Comparison of ENCODE assay signal across 9 mouse cellular contexts in genomic region chr15:102515791-102516190, GRCm38 (mm10). TPM values are rescaled to one million over a fixed set of nuclear protein-coding genes. Genes with fewer than 3 reads are reported as not detected.
DNase-seq lines count a peak whose midpoint lies in the region; ATAC-seq lines count a peak whose summit lies in the region.
"Had no signal": no experiment of that assay in that cellular context is flagged by ENCODE, and none has a peak within 500 bp of the region (broad histone marks: within the 10 kb centered on the region; RNA-seq: fewer than 3 reads in every experiment).

No protein-coding gene starts in this region.

- H3K4me1 ChIP-seq in heart, embryonic 13.5 days: peaks cover 53% of the 10 kb centered on the region
- peaks cover 8% of the 10 kb centered on the region for H3K4me1 ChIP-seq in embryonic facial prominence, embryonic 11.5 days (ENCODE audit: control insufficient read depth, insufficient read depth, low read length)
- peaks cover 51% of the 10 kb centered on the region for H3K4me1 ChIP-seq in hindbrain, embryonic 16.5 days (ENCODE audit: control insufficient read depth, insufficient read depth, low read depth, low read length)
- peaks cover 55% of the 10 kb centered on the region for H3K4me1 ChIP-seq in midbrain, embryonic 16.5 days (ENCODE audit: control insufficient read depth, insufficient read depth, low read length)

- intact Hi-C loops in left cerebral cortex, postnatal 4 days (cut with DNase I): no loop called here

- peak overlapping the region; percentile 79 for H3K4me3 ChIP-seq in heart, embryonic 13.5 days
- H3K4me3 ChIP-seq in embryonic facial prominence, embryonic 11.5 days (ENCODE audit: low read depth, low read length): peak overlapping the region; percentile 55
- H3K4me3 ChIP-seq in hindbrain, embryonic 16.5 days (ENCODE audit: low read length): peak overlapping the region; percentile 75
- H3K4me3 ChIP-seq in midbrain, embryonic 16.5 days (ENCODE audit: low read depth, low read length): peak overlapping the region; percentile 69

- no peak for DNase-seq in heart, adult 9 months (ENCODE audit: low spot score in 2 of 2)
- DNase-seq in embryonic facial prominence, embryonic 11.5 days (ENCODE audit: low spot score): no peak
- DNase-seq in left cerebral cortex, postnatal 4 days: no peak

- H3K36me3 ChIP-seq in heart, embryonic 13.5 days: peaks cover 4% of the 10 kb centered on the region; the same call in 1 of the 2 replicates
- no peaks in the 10 kb centered on the region for H3K36me3 ChIP-seq in embryonic facial prominence, embryonic 11.5 days (replicated peaks; ENCODE audit: control insufficient read depth, insufficient read depth, low read depth, low read length)
- 0 out of 2 replicates have a peak, but pooled peaks cover 2% of the 10 kb centered on the region for H3K36me3 ChIP-seq in hindbrain, embryonic 16.5 days (ENCODE audit: control insufficient read depth, insufficient read depth, low read length)
- no peaks in the 10 kb centered on the region for H3K36me3 ChIP-seq in midbrain, embryonic 16.5 days (ENCODE audit: control insufficient read depth, insufficient read depth, low read length)

- peak overlapping the region; percentile 93 for H3K4me2 ChIP-seq in heart, embryonic 13.5 days
- peak overlapping the region; percentile 81 for H3K4me2 ChIP-seq in embryonic facial prominence, embryonic 11.5 days (ENCODE audit: low read depth, low read length)
- peak overlapping the region; percentile 94 for H3K4me2 ChIP-seq in hindbrain, embryonic 16.5 days (ENCODE audit: low read length)
- H3K4me2 ChIP-seq in midbrain, embryonic 16.5 days (ENCODE audit: low read length): peak overlapping the region; percentile 91

- WGBS in heart, embryonic 13.5 days: 50% methylated on average over 4 of the region's 4 CpGs
- 35% methylated on average over 4 of the region's 4 CpGs for WGBS in embryonic facial prominence, embryonic 11.5 days
- WGBS in hindbrain, embryonic 16.5 days: 49% methylated on average over 4 of the region's 4 CpGs
- 48% methylated on average over 4 of the region's 4 CpGs for WGBS in midbrain, embryonic 16.5 days

- no peaks in the 10 kb centered on the region for H3K9me3 ChIP-seq in heart, embryonic 13.5 days
- H3K9me3 ChIP-seq in embryonic facial prominence, embryonic 11.5 days (replicated peaks; ENCODE audit: control insufficient read depth, low read length): no peaks in the 10 kb centered on the region
- H3K9me3 ChIP-seq in hindbrain, embryonic 16.5 days (ENCODE audit: control insufficient read depth, low read length): no peaks in the 10 kb centered on the region
- no peaks in the 10 kb centered on the region for H3K9me3 ChIP-seq in midbrain, embryonic 16.5 days (replicated peaks; ENCODE audit: control insufficient read depth, low read length, poor library complexity, severe bottlenecking)

- H3K27me3 ChIP-seq in heart, embryonic 13.5 days (replicated peaks): no peaks in the 10 kb centered on the region
- H3K27me3 ChIP-seq in embryonic facial prominence, embryonic 11.5 days (ENCODE audit: control insufficient read depth, insufficient read depth, low read length): no peaks in the 10 kb centered on the region
- no peaks in the 10 kb centered on the region for H3K27me3 ChIP-seq in hindbrain, embryonic 16.5 days (replicated peaks; ENCODE audit: control insufficient read depth, insufficient read depth, low read length)
- H3K27me3 ChIP-seq in midbrain, embryonic 16.5 days (ENCODE audit: control insufficient read depth, insufficient read depth, low read depth, low read length): no peaks in the 10 kb centered on the region

- peak overlapping the region; percentile 80 for H3K9ac ChIP-seq in heart, embryonic 13.5 days
- H3K9ac ChIP-seq in embryonic facial prominence, embryonic 11.5 days (replicated peaks; ENCODE audit: low read length): peak overlapping the region; percentile 74
- H3K9ac ChIP-seq in hindbrain, embryonic 16.5 days (ENCODE audit: low read depth, low read length): peak overlapping the region; percentile 88
- peak overlapping the region; percentile 90 for H3K9ac ChIP-seq in midbrain, embryonic 16.5 days (ENCODE audit: low read depth, low read length)

- no peak for ATAC-seq in heart, embryonic 13.5 days (ENCODE audit: extremely low read depth, insufficient number of reproducible peaks, low FRiP score, low TSS enrichment)
- no peak for ATAC-seq in embryonic facial prominence, embryonic 11.5 days (replicated peaks; ENCODE audit: insufficient number of reproducible peaks, low FRiP score, low TSS enrichment, low read depth)
- no peak for ATAC-seq in hindbrain, embryonic 16.5 days
- no peak for ATAC-seq in midbrain, embryonic 16.5 days
- ATAC-seq in granulocyte monocyte progenitor cell, adult 5-6 weeks (replicated peaks; ENCODE audit: poor library complexity, severe bottlenecking): no peak
- no peak for ATAC-seq in activated CD4-positive, CD25-positive, alpha-beta regulatory T cell, adult 4 months

- peak overlapping the region; percentile 91; the same call in 1 of the 2 replicates for H3K27ac ChIP-seq in heart, embryonic 13.5 days (replicated peaks)
- no peak overlapping the region for H3K27ac ChIP-seq in embryonic facial prominence, embryonic 11.5 days (replicated peaks; ENCODE audit: low read depth, low read length)
- H3K27ac ChIP-seq in hindbrain, embryonic 16.5 days (ENCODE audit: low read depth, low read length): peak overlapping the region; percentile 100
- H3K27ac ChIP-seq in midbrain, embryonic 16.5 days (ENCODE audit: low read length): peak overlapping the region; percentile 96

RNA-seq across cellular contexts. Expression of gene Map3k12, which starts 1.1 kb away (rescaled TPM):
- 10.8 and 11.6 TPM in 2 replicates for polyA plus RNA-seq in heart, embryonic 13.5 days (2015; fragmentation: Nextera tagmentation; extraction: Ambion mirVana)
- polyA plus RNA-seq in embryonic facial prominence, embryonic 11.5 days (2014; fragmentation: Nextera tagmentation; extraction: Ambion mirVana): 13.4 and 15.4 TPM in 2 replicates
- polyA plus RNA-seq in hindbrain, embryonic 16.5 days (2015; fragmentation: Nextera tagmentation; extraction: Ambion mirVana): 55.7 and 62.4 TPM in 2 replicates
- polyA plus RNA-seq in midbrain, embryonic 16.5 days (2015; fragmentation: Nextera tagmentation; extraction: Ambion mirVana): 60.5 and 65.5 TPM in 2 replicates
- 0.38 TPM in 1 of 2 replicates, not detected in the other for total RNA-seq in granulocyte monocyte progenitor cell, adult 5-6 weeks (2014; fragmentation: Nextera tagmentation)
- 0.26 and 0.60 TPM in 2 replicates for total RNA-seq in granulocyte monocyte progenitor cell, adult 5-6 weeks (2017)
- 10 to 100 TPM; 90.1 to 93.0 TPM for total RNA-seq in left cerebral cortex, postnatal 4 days (2021)
- 1 to 10 TPM; 5.5 to 6.2 TPM for polyA plus RNA-seq in activated CD4-positive, CD25-positive, alpha-beta regulatory T cell, adult 4 months (2017; shearing (Covaris generic))

RNA-seq across cellular contexts. Expression of gene Tarbp2, which starts 2.2 kb away (rescaled TPM):
- polyA plus RNA-seq in heart, embryonic 13.5 days (2015; fragmentation: Nextera tagmentation; extraction: Ambion mirVana): 94.6 and 103 TPM in 2 replicates
- 92.0 and 92.7 TPM in 2 replicates for polyA plus RNA-seq in embryonic facial prominence, embryonic 11.5 days (2014; fragmentation: Nextera tagmentation; extraction: Ambion mirVana)
- 104 and 109 TPM in 2 replicates for polyA plus RNA-seq in hindbrain, embryonic 16.5 days (2015; fragmentation: Nextera tagmentation; extraction: Ambion mirVana)
- 94.1 and 105 TPM in 2 replicates for polyA plus RNA-seq in midbrain, embryonic 16.5 days (2015; fragmentation: Nextera tagmentation; extraction: Ambion mirVana)
- 29.4 and 36.3 TPM in 2 replicates for total RNA-seq in granulocyte monocyte progenitor cell, adult 5-6 weeks (2014; fragmentation: Nextera tagmentation)
- 18.7 and 20.0 TPM in 2 replicates for total RNA-seq in granulocyte monocyte progenitor cell, adult 5-6 weeks (2017)
- 10 to 100 TPM; 71.4 to 72.0 TPM for total RNA-seq in left cerebral cortex, postnatal 4 days (2021)
- 10 to 100 TPM; 25.3 to 25.9 TPM for polyA plus RNA-seq in activated CD4-positive, CD25-positive, alpha-beta regulatory T cell, adult 4 months (2017; shearing (Covaris generic))

RNA-seq across cellular contexts. Expression of gene Npff, which starts 9.0 kb away (rescaled TPM):
- 1.0 and 2.3 TPM in 2 replicates for polyA plus RNA-seq in heart, embryonic 13.5 days (2015; fragmentation: Nextera tagmentation; extraction: Ambion mirVana)
- polyA plus RNA-seq in embryonic facial prominence, embryonic 11.5 days (2014; fragmentation: Nextera tagmentation; extraction: Ambion mirVana): 0.52 and 0.66 TPM in 2 replicates
- 4.1 and 5.0 TPM in 2 replicates for polyA plus RNA-seq in hindbrain, embryonic 16.5 days (2015; fragmentation: Nextera tagmentation; extraction: Ambion mirVana)
- polyA plus RNA-seq in midbrain, embryonic 16.5 days (2015; fragmentation: Nextera tagmentation; extraction: Ambion mirVana): 1.4 and 2.2 TPM in 2 replicates
- total RNA-seq in granulocyte monocyte progenitor cell, adult 5-6 weeks (2014; fragmentation: Nextera tagmentation): 12.9 and 19.4 TPM in 2 replicates
- 2.4 TPM in 1 of 2 replicates, not detected in the other for total RNA-seq in granulocyte monocyte progenitor cell, adult 5-6 weeks (2017)
- total RNA-seq in left cerebral cortex, postnatal 4 days (2021): 1 to 10 TPM; 3.9 to 5.0 TPM
- 1 to 10 TPM; 3.7 to 5.7 TPM for polyA plus RNA-seq in activated CD4-positive, CD25-positive, alpha-beta regulatory T cell, adult 4 months (2017; shearing (Covaris generic))

RNA-seq across cellular contexts. Expression of gene Gm10337, which starts 12.3 kb away (rescaled TPM):
- 4.2 TPM in 1 of 2 replicates, not detected in the other for polyA plus RNA-seq in heart, embryonic 13.5 days (2015; fragmentation: Nextera tagmentation; extraction: Ambion mirVana)
- 3.4 TPM in 1 of 2 replicates, not detected in the other for polyA plus RNA-seq in embryonic facial prominence, embryonic 11.5 days (2014; fragmentation: Nextera tagmentation; extraction: Ambion mirVana)
- 8.1 and 21.8 TPM in 2 replicates for polyA plus RNA-seq in hindbrain, embryonic 16.5 days (2015; fragmentation: Nextera tagmentation; extraction: Ambion mirVana)
- 12.6 TPM in 1 of 2 replicates, not detected in the other for polyA plus RNA-seq in midbrain, embryonic 16.5 days (2015; fragmentation: Nextera tagmentation; extraction: Ambion mirVana)
- 7.7 TPM in 1 of 2 replicates, not detected in the other for total RNA-seq in granulocyte monocyte progenitor cell, adult 5-6 weeks (2014; fragmentation: Nextera tagmentation)
- not detected in 2 replicates for total RNA-seq in granulocyte monocyte progenitor cell, adult 5-6 weeks (2017)
- not detected for total RNA-seq in left cerebral cortex, postnatal 4 days (2021)
- not detected for polyA plus RNA-seq in activated CD4-positive, CD25-positive, alpha-beta regulatory T cell, adult 4 months (2017; shearing (Covaris generic))
- total RNA-seq: common myeloid progenitor, adult 5-6 weeks had no signal

RNA-seq across cellular contexts. Expression of gene Pcbp2, which starts 45.5 kb away (rescaled TPM):
- 141 and 142 TPM in 2 replicates for polyA plus RNA-seq in heart, embryonic 13.5 days (2015; fragmentation: Nextera tagmentation; extraction: Ambion mirVana)
- 288 and 290 TPM in 2 replicates for polyA plus RNA-seq in embryonic facial prominence, embryonic 11.5 days (2014; fragmentation: Nextera tagmentation; extraction: Ambion mirVana)
- polyA plus RNA-seq in hindbrain, embryonic 16.5 days (2015; fragmentation: Nextera tagmentation; extraction: Ambion mirVana): 120 TPM in 2 replicates
- 105 and 121 TPM in 2 replicates for polyA plus RNA-seq in midbrain, embryonic 16.5 days (2015; fragmentation: Nextera tagmentation; extraction: Ambion mirVana)
- total RNA-seq in granulocyte monocyte progenitor cell, adult 5-6 weeks (2014; fragmentation: Nextera tagmentation): 731 and 799 TPM in 2 replicates
- 213 and 218 TPM in 2 replicates for total RNA-seq in granulocyte monocyte progenitor cell, adult 5-6 weeks (2017)
- 100 to 1,000 TPM; 546 to 548 TPM for total RNA-seq in left cerebral cortex, postnatal 4 days (2021)
- polyA plus RNA-seq in activated CD4-positive, CD25-positive, alpha-beta regulatory T cell, adult 4 months (2017; shearing (Covaris generic)): 100 to 1,000 TPM; 208 to 220 TPM
